Mouse (Mus musculus): Measurements from ENCODE around the gene Ptpn5. TPM values are rescaled to one million over a fixed set of nuclear protein-coding genes. Genes with fewer than 3 reads are reported as not detected.

Gene Ptpn5
- 1.0 and 1.3 TPM in 2 replicates for polyA plus RNA-seq (2012; rRNA removed)

GRCm38 (mm10) chr7:47133331-47133730 is at the start of gene Ptpn5:
TSS of gene Ptpn5 (minus strand) at chr7:47133684.

DNA sequence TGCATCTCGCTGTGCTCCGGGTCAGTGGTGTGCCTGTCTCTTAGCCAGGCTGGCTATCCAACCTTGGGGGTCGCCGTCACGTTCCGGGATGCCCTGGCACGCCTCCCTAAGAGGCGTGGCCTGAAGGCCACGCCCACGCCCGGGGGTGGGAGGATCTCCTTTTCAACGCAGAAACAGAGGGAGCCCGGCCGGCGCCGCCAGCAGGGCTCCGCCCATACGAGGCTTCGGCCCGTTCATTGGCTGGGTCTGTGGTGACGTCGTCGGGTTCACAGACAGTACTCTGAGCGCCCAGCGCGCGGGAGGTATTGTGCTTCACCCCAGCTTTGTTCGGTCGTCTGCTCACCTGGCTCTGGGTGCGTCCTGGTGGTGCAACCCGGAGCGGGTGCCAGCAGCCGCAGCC is 83.1 kb downstream of the Ptpn5 start, which contains the start of gene Tmem86a:
Gene Tmem86a, plus strand, starts transcription at position 236 of the 400 bp plus-strand sequence.

Other genes with a start within 250 kb of the Ptpn5 start
- gene Tsg101, start 213.7 kb downstream of the Ptpn5 start, polyA plus RNA-seq (2012; rRNA removed): 67.5 and 67.9 TPM in 2 replicates
- 1.8 and 2.2 TPM in 2 replicates for gene Uevld, start 175.2 kb downstream of the Ptpn5 start, polyA plus RNA-seq (2012; rRNA removed)
- not detected in 2 replicates for gene Gm9999, start 150.1 kb downstream of the Ptpn5 start, polyA plus RNA-seq (2012; rRNA removed)
- gene Spty2d1, start 125.3 kb downstream of the Ptpn5 start, polyA plus RNA-seq (2012; rRNA removed): 5.4 TPM in 2 replicates
- gene Tmem86a, start 83.1 kb downstream of the Ptpn5 start, polyA plus RNA-seq (2012; rRNA removed): 16.4 and 29.4 TPM in 2 replicates
- gene Mrgpra6, start 71.2 kb upstream of the Ptpn5 start, polyA plus RNA-seq (2012; rRNA removed): not detected in 2 replicates
- not detected in 2 replicates for gene Mrgpra9, start 119.2 kb upstream of the Ptpn5 start, polyA plus RNA-seq (2012; rRNA removed)
- not detected in 2 replicates for gene Mrgpra1, start 220.6 kb upstream of the Ptpn5 start, polyA plus RNA-seq (2012; rRNA removed)

All from colon, adult 2 months (tissue).